Comparison of ENCODE assay signal across 26 mouse cellular contexts in genomic region chr10:95471186-95471585, GRCm38 (mm10).
"Had no signal": no experiment of that assay in that cellular context is flagged by ENCODE, and none has a peak within 500 bp of the region (broad histone marks: within the 10 kb centered on the region; RNA-seq: fewer than 3 reads in every experiment).

No protein-coding gene starts in this region.

- H3K4me1 ChIP-seq: hindbrain, embryonic 12.5 days; intestine, embryonic 15.5 days; limb, embryonic 10.5 days; limb, embryonic 12.5 days; liver, embryonic 13.5 days had no signal

- H3K4me3 ChIP-seq: gastrocnemius, adult 2 months; heart, adult 2 months; hindbrain, embryonic 10.5 days; hindbrain, embryonic 12.5 days; intestine, embryonic 15.5 days; layer of hippocampus, adult 2 months; left cerebral cortex, adult 2 months; limb, embryonic 10.5 days; limb, embryonic 12.5 days; liver, embryonic 13.5 days had no signal

- H3K9ac ChIP-seq: hindbrain, embryonic 12.5 days; hindbrain, embryonic 14.5 days; intestine, embryonic 15.5 days; limb, embryonic 12.5 days; liver, embryonic 13.5 days had no signal

- H3K36me3 ChIP-seq: hindbrain, embryonic 10.5 days; hindbrain, embryonic 12.5 days; intestine, embryonic 15.5 days; limb, embryonic 10.5 days; limb, embryonic 12.5 days; liver, embryonic 13.5 days had no signal

- ATAC-seq: hindbrain, embryonic 16.5 days; inflammation-experienced regulatory T-cells, adult 6 months; intestine, embryonic 15.5 days; intestine, postnatal 0 days had no signal

- H3K9me3 ChIP-seq: hindbrain, embryonic 10.5 days; hindbrain, embryonic 12.5 days; intestine, embryonic 15.5 days; limb, embryonic 10.5 days; limb, embryonic 12.5 days; liver, embryonic 13.5 days had no signal

- DNase-seq: gastrocnemius, adult 2 months; gastrocnemius, postnatal 10 days; gastrocnemius, postnatal 25 days; heart, adult 2 months; heart, postnatal 10 days; heart, postnatal 4 days; kidney, adult 18-20 months; kidney, adult 8-10 months; kidney, postnatal 10 days; kidney, postnatal 25 days; kidney, postnatal 4 days; liver; liver, embryonic 13.5 days had no signal

- H3K27me3 ChIP-seq: hindbrain, embryonic 12.5 days; intestine, embryonic 15.5 days; limb, embryonic 12.5 days; liver, embryonic 13.5 days had no signal

- H3K27ac ChIP-seq: gastrocnemius, adult 2 months; heart, adult 2 months; hindbrain, embryonic 10.5 days; hindbrain, embryonic 12.5 days; hindbrain, embryonic 14.5 days; intestine, embryonic 15.5 days; limb, embryonic 10.5 days; limb, embryonic 12.5 days; liver, embryonic 13.5 days had no signal

- H3K4me2 ChIP-seq: heart, embryonic 11.5 days; hindbrain, embryonic 12.5 days; hindbrain, embryonic 14.5 days; intestine, embryonic 15.5 days; limb, embryonic 12.5 days; liver, embryonic 11.5 days; liver, embryonic 13.5 days had no signal
